Mouse (Mus musculus): Measurements from ENCODE around the gene Mfng.

The Mfng gene

DNA sequence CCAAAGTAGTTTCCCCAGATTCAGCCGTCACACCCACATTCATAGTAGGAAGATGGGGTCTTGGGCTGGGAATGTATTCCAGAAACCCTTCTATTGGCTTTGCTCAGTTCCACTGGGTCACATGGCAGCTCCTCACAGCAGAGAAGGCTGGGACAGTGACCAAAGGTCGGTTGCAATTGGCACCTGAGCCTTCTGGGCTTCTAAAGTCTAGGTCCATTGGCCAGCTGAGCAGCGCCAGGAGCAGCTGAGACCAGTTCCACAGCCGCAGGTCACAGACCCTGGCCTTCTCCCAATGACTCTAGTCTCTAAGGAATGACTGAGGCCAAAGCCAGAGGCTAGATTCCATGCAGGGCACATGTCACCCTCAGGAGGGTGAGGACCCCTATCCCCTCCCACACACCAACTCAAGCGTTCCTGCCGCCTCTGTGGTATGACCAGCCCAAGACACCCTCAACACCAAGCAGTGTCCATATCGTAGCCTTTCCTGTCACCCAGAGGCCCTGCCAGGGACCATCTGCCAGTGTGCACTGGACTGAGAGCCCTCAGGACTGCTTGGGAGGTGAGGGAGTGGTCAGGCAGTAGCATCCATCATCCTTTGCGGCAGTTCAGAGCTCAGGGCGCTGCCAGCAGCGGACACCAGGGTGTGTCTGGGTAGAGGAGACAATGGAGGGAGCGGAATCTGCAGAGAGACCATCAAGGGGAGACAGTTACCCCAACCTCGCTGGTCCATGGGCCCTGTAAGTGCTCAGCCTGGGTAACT, 17.1 kb downstream of the Mfng start:
- DNase-seq (ENCODE audit: low spot score), result no peak

DNA sequence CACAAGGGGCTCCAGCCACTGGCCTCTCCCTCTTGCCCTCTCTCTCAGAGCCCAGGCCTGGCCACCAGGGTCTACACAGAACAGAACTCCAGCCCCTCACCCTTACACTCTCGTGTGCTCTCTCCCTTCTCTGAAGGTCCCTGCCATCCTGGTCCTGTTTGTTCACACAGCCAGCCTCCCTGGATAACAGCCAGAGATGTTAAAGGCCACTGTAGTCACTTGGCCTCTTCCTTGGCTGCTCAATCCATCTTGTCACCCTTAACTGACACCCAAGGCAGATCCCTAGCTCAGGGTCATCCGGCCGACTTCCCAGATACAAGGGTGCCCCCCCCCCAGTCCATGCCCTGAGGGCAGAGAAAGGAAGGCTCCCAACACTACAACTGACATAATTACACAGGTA, 18.0 kb downstream of the Mfng start:
- DNase-seq (ENCODE audit: low spot score), result no peak

DNA sequence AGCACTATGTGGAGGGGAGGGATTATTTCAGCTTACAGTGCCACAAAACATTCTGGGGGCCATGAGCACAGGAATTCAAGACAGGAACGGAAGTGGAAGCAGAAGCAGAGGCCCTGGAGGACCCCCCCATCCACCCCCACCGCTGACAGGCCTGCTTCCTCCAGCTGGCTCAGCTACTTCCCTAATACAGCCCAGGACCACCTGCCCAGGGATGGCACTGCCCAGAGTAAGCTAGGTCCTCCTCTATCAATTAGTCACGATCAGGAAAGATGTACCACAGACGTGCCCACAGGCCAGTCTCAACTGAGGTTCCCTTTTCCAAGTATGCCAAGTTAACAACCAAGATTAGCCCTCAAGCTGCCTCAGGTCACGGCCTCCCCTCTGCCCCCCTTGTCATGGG, 19.1 kb downstream of the Mfng start:
- DNase-seq (ENCODE audit: low spot score), result no peak

DNA sequence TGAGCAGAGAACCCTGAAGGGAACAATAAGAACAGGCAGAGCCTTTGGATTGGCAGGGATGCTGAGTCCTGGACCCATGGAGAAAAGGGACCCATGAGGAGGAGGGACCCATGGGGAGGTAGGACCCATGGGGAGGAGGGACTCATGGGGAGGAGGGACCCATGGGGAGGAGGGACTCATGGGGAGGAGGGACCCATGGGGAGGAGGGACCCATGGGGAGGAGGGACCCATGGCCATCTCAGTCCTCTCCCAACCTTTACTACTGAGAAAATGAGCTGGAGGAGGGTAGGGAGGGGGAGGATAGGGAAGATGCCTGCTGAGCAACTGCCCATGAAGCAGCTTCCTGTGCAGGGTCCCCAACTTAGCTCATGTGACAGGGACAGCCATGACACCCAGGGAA, 20.3 kb downstream of the Mfng start:
- no peak for DNase-seq (ENCODE audit: low spot score)

DNA sequence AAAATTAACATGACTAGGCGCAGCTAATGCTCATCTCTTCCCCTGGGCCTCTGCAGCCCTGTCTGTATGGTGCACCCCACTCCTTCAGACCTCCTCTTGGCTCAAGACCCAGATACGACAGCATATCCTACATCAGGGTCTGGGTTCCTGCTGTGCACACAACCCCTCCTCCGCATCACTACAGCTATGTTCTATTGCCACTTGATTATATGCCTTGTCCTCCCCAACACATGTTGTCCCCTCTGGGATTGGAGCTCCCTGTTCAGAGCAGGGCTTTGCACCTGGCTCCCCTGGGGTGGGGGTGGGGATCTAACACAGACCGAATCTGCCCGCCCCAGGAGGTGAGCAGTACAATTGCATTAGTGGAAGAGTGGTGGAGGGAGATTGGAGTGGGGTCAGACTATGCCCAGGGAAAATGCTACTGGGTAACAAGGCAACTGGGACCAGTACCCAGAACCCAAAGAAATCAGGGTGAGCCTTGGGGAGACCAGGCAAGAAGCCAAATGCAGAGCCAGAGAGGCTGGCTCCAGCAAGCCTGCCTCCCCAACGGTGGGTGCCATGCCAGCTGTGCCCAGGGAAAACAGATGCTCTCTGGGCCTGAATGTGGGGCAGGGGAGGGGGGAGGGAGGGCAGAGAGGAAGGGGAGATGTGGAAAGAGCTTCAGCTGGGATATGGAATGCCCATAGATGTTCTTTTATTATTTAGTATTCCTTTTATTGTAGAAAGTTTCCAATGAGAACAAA, 22.5 kb downstream of the Mfng start:
- DNase-seq (ENCODE audit: low spot score), result no peak

DNA sequence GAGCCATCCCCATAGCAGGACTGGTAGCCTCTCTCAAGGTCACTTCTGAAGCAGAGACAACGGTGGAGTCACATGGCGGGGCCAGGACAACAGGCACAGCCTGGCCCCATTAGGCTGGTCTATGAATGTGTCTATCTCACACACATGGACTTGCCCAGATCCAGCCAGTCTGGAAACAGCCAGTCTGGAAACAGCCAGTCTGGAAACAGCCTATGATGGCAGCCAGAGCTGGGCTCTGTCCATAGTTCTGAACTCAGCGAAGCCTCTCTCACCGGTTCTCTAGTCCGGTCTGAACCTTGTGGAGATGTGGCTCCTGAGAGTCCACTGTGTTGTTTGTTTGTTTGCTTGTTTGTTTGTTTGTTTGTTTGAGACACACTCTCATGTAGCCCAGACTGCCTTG, 23.4 kb downstream of the Mfng start:
- no peak for DNase-seq (ENCODE audit: low spot score)

DNA sequence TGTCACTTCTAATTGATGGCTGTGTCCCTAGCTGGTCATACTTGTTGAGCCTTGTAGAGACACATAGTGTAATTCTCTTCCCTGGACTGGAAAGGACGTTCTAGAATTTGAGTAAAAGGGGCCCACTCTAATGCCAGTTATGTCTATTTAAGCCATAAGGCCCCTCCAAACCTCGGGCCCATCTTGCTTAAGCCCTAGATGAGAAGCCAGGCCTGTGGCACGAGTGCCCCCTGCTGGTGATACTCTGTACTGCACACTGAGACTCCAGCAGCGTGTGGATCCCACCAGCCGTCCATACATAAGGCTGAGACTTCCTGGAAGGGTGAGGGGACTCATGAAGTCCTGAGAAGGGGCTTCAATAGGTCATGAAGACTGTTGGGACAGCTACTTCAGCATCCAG, 29.1 kb downstream of the Mfng start:
- DNase-seq (ENCODE audit: low spot score), result peak; percentile 64

DNA sequence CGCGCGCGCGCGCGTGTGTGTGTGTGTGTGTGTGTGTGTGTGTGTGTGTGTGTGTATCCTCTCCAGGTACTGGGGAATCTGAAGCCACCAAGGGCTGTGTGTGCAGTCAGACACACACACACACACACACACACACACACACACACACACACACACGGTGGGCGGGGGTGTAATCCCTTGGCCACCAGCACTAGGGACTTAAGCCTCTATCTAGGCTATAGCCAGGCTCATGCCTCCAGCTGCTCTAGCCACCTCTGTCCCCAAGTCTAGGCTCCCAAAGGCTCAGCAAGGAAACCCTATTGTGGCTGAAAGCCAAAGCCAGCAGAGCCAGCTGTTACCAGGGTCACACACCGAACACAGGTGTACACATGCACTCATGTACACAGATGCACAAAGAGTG, 30.4 kb downstream of the Mfng start:
- no peak for DNase-seq (ENCODE audit: low spot score)

DNA sequence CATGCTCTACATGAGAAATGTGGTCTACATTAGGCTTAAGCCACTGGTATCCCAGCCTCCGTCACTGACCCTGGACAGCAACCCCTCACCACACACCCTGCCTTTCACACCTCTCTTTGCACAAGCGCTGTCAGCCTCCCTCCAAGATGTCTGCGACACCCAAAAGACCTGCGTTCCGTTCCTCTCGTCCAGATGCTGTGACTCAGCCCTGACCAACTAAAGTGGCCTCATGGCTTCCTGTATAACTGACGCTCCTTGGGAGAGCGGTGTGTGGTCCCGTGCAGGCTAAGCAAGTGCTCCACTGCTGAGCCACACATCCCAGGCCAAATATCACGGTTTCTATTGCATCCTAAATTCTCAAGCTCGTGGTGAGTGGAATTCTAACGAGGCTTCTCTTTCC, 32.6 kb downstream of the Mfng start:
- DNase-seq (ENCODE audit: low spot score), result no peak

DNA sequence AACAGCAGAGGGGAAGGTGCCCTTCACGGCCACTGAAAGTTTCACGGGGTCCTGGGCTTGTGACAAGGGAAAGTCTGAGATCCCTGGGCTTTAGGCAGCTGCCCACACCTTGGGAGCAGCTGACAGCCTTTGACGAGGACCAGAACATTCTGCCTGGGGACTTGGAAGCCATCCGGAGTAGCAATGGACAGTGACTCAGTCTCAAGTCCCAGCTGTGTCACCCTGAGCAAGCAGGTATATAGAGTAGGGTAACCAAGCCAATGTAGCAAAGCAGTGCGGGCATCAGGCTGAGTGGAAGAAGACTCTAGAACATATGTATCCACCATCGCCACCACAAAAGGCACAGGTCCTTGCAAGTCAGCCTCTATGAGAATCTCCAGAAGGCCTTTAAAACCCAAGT, 36.1 kb downstream of the Mfng start:
- no peak for DNase-seq (ENCODE audit: low spot score)

DNA sequence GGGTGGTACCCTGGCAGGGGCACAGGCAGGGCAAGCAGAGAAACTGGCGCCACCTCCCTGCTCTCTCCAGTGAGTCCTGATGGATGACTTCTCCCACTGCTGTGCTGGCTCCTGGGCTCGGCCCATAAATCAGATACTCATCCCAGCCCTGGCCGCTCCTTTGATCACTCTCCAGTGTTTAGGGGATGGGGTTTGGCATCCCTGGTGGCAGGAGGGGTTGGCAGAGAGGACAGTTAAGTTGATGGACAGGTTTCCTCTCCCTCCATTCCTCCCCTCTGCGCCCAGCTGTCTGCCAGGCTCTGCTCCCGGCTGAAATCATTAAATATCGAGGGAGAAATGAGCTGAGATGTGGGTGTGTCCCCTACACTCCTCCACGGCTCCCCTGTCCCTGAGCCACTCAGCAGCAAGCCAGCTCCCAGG, 36.6 kb downstream of the Mfng start:
- DNase-seq (ENCODE audit: low spot score), result no peak

DNA sequence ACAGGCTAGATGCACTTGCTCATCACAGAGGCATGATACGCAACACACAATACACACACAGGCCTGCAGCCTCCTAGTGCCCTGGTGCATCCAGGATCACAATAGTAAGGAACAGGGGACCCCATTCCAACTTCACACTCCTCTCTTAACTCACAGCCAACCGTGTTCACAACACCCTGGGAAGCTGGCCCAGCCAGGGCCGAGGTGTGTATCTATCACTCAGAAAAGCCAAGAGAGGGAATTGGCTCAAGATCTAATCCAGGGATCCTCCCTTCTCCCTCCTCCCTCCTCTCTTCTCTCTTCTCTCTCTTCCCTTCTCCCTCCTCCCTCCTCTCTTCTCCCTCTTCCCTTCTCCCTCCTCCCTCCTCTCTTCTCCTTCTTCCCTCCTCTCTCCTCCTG, 37.1 kb downstream of the Mfng start:
- DNase-seq (ENCODE audit: low spot score), result no peak

DNA sequence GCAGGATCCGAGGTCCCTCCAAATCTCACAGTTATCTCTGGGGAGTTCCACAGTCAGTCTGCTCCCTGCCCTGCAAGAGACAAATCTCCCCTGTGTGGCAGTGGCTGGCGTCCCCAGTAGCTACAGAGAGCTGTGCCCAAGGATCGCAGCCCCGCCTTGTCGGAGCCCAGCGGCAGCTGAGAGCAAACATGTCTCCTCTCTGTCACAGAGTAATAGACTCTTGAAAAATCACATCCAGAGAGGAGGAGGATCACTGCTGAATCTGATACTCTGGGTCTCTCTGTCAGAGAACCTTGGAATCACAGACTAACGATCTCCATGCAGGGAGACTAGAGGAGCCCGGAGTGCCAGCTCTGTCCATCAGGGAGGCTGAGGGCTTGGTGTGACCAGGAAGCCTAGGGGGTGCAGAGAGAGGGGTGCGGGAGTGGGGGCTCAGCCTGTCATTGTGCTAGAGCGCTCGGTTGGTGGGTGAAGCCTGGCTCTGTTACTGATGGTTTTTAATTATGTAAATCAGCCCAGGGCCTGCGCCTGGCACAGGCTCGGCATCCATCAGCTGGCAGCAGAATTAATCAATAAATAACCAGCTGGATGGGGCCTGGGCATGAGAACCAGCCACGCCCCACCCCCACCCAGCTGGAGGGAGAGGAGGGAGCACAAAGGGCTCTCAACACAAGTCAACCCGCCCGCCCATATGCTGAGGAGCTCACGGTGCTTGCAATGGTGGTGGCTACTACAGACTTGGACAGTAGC, 37.7 kb downstream of the Mfng start:
- no peak for DNase-seq (ENCODE audit: low spot score)

DNA sequence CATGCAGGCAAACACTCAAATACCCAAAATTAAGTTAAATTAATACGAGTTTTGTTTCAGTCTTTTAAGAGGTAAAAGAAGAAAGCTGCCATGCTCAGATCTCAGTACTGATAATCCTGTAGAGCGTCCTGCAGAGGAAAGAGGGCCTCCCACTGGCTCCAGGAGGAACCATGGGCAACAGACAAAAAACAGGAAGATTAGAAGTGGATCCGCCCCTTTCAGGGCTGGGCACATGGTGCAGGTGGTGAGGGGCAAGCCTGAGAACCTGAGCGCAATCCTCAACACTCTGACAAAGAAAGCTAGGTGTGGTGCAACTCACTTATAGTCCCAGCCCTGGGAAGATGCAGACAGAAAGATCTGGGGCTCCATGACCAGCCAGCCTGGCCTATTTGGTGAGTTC, 41.4 kb downstream of the Mfng start:
- no peak for DNase-seq (ENCODE audit: low spot score)

DNA sequence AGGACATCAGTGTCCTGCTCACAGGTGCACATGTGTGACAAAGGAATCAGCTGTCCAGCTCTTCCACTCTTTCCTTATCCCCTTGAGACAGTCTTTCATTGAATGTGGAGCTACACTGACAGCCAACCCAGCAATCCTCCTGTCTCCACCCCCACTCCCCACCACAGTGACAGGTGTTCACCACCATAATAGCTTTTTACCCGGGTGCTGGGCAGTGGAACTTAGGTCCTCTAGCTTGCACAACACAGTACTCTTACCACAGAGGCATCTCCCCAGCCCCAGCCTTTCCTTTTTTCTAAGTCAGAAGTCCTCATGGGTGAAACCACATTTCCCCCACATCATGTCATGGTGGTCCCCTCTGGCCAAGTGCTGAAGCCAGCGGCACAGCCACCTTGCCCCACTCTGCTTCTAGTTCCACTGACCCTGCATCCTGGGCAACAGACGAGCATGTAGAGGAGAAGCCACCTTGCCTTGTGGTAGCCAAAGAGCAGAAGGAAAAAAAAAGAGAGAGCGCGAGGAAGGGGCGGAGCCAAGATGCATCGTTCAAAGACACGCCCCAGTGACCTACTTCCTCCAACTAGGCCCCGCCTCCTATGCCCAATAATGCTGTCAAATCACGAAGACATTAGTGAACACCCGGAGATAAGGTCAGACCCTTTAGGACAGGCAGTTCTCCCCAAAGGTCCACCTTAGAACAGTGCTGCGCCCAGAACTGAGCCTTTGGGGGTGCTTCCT, 42.8 kb downstream of the Mfng start:
- no peak for DNase-seq (ENCODE audit: low spot score)

DNA sequence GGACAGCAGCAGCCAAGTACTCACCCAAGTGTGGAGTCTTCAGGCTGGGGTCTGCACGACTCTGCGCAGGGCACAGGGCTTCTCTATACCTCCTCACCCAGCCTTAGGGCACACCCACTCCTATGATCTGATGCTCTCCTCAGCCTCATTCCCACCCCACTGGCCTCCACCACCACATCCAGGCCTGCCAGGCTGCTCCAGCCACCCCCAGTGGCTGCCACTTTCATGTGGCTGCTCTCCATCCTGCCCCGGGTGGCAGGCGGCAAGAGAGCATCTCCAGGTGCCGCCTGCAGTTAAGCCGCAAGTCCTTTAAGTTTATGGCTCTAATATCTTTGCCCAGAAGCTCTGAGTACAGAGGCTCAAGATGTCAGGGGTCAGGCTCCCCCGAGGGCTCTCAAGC, 46.6 kb downstream of the Mfng start:
- no peak for DNase-seq (ENCODE audit: low spot score)

DNA sequence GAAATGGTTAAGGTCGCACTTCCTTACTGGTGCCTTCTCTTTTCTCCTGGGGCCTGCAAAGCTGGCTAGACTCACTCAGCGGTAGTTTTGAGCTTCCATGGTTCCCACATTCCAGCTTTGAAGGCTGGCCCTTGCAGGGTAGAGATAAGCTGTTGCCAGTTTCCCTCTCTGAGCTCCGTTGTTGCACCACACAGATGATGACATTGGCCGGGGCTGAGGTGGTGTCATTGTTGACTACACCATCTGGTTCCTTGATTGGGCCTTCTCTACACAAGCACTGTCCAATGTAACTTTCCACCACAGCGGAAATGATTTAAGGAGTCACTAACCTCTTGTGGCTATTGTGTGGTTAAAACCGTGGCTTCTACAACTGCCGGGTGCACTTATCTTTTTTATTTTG, 52.7 kb downstream of the Mfng start:
- DNase-seq (ENCODE audit: low spot score), result no peak

DNA sequence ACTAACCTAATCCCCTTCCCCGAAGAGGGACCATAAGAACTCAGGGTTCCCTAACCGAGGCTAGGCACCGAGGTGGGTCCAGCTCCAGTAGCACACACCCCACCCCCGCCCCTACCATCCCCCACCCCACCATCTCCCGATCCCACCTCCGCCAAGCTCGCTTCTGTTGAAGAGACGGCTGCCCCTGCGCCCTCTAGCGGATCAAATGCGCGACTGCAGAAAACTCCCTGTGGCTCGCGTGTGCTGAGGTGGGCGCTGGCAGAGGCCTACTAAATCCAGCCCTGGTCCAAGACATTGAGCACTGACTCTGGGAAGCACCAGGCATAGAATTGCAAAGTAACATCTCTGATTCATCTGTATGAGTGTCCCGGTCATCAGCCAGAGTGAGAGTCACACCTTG, 53.2 kb downstream of the Mfng start:
- DNase-seq (ENCODE audit: low spot score), result peak; percentile 57

DNA sequence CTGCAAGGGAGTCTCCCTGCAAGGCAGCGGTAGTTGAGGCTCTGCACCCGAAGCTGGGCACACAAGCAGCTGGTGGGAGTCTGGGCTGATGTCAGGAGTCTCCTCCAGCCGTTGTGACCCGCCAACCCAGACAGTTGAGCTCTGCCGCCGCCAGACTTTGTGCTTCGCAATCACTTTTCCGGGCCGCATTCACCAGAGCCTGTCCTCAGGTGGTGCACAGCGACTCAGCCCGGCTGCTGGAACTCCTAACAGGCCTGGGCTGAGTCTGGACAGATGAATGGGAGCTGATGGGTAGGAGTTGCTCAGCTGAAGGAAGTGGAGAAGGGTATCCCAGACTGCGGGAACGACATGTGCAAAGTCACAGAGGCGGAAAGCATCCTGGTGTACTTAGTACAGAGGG, 53.9 kb downstream of the Mfng start:
- DNase-seq (ENCODE audit: low spot score), result no peak

DNA sequence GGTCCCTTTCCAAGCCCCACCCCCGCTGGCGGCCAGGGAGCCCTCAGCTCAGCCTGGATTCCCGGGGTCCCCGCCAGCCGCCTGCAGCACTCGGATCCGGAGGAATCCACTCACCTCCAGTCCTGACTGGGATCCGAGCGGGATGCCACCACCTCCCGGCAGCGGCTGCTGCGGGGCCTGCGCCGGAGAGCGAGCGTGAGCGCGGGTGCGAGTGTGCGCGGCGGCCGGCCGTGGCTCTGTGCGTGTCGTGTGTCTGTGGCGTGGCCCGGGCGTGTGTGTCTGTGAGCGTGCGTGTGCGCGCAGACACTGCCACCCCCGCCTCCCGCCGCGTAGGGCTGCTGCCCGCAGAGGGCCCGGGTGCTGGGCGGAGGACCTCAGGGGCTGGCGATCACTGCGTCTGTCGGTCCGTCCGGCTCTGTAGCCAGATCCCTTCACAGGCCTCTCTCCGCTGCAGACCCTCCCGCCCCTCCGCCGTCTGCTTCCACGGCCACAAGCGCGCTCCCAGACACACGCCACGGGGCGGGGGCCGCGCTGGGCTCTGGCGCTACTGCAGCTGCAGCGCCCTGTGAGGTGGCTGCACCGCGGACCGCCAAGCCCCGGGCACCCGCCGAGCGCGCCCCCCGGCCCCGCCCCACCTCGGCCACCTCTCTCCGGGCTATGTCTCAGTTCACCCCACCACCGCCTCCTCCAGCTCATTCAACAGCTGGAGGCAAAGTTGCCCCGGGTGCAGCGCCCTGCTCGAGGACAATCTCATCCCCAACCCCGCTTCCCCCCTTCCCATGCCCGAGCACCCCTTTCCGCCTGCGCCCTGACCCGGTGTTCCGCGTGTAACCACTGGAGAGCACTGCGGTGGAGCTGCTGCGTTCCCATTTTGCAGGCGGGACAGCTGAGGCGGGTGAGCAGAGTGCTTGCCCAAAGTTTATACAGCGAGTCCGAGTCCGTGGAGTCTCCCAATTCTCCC, 54.7 kb downstream of the Mfng start, which contains the start of gene Elfn2:
Gene Elfn2 (minus strand): TSS at position 482 of the 961 bp plus-strand sequence.
- DNase-seq (ENCODE audit: low spot score), result no peak

DNA sequence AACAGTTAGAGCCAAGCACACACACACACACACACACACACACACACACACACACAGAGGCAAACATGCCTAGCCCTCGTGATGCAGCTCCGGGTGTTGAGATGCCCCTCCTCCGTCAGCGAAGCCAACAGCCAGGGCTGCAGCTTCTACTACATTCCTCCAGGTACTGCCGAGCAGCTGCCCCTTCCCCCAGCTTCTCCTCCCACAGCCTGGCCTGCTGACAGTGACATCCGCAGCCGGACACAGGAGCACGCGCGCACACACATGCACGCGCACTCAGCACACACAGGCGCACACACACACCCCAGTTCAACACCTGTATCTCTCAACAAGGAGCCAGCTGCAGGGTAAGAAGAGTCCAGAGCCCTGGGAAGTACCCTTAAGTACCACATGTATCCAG, 56.3 kb downstream of the Mfng start:
- no peak for DNase-seq (ENCODE audit: low spot score)
